Mouse (Mus musculus) leukemia stem cell, adult 10-12 weeks (primary cell): ENCODE data around the gene Exosc10. TPM values are rescaled to one million over a fixed set of nuclear protein-coding genes. Genes with fewer than 3 reads are reported as not detected.

Source experiments
- polyA plus RNA-seq: library from polyadenylated mRNA; stranded (reverse); fragments of >175 nt; gene quantifications from 2 replicates; pipeline ENCODE4 v1.2.3, GENCODE M21; 2012; ENCODE audit warnings: low replicate concordance

Gene Exosc10
- 28.1 and 29.3 TPM in 2 replicates for polyA plus RNA-seq

DNA sequence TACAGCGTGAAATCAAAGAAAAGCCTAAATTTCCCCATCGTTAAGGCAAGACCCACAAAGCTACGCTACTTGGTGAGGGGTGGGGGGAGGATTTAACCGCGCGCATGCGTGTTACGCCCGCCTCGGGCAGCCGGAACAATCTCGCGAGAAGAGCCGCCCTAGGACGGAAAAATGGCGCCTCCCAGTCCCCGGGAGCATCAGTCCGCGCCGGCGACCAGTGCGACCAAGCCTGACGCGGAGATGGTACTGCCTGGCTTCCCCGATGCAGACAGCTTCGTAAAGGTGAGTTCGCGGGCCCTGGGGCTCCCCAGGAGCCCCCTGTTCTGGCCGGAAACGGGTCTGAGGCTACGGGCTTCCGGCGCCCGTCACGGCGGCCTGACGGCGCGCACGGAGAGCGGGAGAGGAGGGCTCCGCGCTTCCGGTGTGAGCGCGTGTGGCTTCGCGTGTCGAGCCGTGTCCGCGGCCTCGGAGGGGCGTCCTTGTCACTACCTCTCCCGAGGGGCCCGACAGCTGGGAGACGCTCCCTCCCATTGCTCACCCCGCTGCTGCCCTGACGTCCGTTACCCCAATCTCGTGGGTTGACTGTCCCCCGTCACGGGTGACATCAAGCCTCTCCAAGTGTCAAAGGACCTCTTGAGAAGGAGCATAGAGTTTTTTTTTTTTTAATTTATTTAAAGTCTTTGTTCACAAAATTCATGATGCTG is at the start of gene Exosc10:
Gene Exosc10 (plus strand): TSS at position 133 of the 704 bp plus-strand sequence.

DNA sequence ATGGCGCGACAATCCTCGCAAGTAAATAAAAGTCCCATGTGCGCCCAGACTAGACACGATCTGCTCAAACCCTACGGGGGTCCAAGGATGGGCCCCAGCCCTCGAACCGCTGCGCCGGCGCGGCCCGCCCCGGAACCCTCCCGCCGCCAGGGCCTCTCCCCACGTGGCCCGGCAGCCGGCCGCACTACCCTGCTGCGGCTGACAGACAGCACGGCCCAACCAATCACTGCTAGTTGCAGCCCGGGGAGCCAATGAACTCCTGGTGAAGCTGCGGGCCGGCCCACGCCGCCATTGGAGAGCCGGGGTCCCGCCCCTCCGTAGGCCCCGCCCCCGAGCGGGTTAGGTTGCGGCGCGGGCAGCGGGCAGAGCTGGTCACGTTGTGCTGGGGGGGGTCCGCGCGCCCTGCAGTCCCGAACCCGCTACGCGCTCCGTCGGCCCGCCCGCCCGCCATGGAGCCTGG is 33.0 kb downstream of the Exosc10 start, which contains the start of gene Srm:
Gene Srm (plus strand): TSS at position 333 of the 460 bp plus-strand sequence.

DNA sequence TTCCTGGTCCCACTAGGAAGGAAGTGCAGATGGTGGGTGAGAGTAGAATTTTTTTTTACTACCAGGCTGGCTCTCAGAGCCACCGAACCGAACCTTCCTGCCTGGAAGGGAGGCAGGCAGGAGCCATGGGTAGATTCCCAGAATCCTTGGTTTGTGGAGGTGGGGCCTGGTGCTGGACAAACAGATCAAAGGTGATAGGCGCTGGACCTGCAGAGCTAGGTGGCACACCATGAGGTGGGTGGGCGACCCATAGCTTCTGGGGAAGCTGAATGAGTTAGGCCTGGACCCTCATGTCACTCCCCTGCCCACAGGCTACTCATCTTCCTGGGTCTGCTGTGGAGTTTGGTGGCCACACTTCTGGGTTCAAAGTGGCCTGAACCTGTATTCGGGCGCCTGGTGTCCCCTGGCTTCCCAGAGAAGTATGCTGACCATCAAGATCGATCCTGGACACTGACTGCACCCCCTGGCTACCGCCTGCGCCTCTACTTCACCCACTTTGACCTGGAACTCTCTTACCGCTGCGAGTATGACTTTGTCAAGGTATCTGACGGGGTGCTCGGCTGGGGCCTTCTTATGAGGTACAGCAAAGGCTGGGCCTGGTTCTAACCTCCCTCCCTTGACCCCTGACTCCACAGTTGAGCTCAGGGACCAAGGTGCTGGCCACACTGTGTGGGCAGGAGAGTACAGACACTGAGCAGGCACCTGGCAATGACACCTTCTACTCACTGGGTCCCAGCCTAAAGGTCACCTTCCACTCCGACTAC is 44.3 kb downstream of the Exosc10 start, which contains the start of gene Masp2:
Gene Masp2 (plus strand): TSS at position 198 of the 764 bp plus-strand sequence.

DNA sequence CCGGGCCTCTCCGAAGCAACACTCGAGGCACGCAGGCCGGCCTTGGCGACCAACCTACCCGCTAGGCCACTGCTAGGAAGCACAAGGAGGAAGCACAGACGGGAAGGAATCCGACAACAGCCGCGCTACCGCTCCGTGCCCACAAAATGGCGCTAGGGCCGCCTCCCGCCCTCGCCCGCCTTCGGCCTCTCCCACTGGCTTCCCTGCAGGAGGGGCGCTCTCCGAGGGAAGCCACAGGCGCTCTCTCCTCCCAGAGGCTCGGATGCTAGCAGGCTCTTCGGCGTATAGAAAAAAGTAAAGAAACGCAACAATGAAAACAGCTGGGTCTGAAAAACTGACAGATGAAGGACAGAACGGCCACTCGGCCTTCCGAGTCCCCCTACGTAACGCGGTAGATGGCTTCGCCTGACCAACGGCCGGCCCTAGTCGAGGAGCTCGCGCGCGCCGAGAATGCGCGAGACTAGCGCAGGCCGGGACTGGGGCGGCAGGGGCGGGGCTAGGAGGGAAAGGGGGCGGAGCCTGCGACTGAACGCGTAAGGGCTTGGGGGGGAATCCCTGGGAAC is 68.5 kb downstream of the Exosc10 start, which contains the start of gene Tardbp:
Gene Tardbp (minus strand): TSS at position 397 of the 563 bp plus-strand sequence.

Other genes with a start within 250 kb of the Exosc10 start
- 10.6 and 23.7 TPM in 2 replicates for gene Ubiad1, start 113.7 kb upstream of the Exosc10 start, polyA plus RNA-seq
- 7.3 and 16.3 TPM in 2 replicates for gene Mtor, start 109.8 kb upstream of the Exosc10 start, polyA plus RNA-seq
- gene Angptl7, start 58.0 kb upstream of the Exosc10 start, polyA plus RNA-seq = 0.63 and 0.78 TPM in 2 replicates
- gene Srm, start 33.1 kb downstream of the Exosc10 start, polyA plus RNA-seq = 190 and 191 TPM in 2 replicates
- gene Masp2, start 44.1 kb downstream of the Exosc10 start, polyA plus RNA-seq = 0.43 and 0.61 TPM in 2 replicates
- 2.2 and 39.7 TPM in 2 replicates for gene Tardbp, start 68.6 kb downstream of the Exosc10 start, polyA plus RNA-seq
- gene Gm572, start 84.9 kb downstream of the Exosc10 start, polyA plus RNA-seq = not detected in 2 replicates
- gene Casz1, start 246.0 kb downstream of the Exosc10 start, polyA plus RNA-seq = 5.6 and 6.8 TPM in 2 replicates